Mouse (Mus musculus) intestine, postnatal 0 days (tissue): ENCODE results near the gene Thumpd3. TPM values are rescaled to one million over a fixed set of nuclear protein-coding genes. Genes with fewer than 3 reads are reported as not detected.
A peak's percentile ranks its signal among the peaks of the same experiment; 100 is the strongest.

ENCODE experiments used
- ATAC-seq: fragments of 200-750 bp; cut with Nextera tagmentation; 2 replicates; pipeline ENCODE4 v1.8.0; 2017; ENCODE audit warnings: mild to moderate bottlenecking, moderate TSS enrichment, moderate library complexity
- H3K27ac ChIP-seq: fragments of 300-500 bp; sonication (generic); 2 replicates; pipeline ENCODE4 v1.5.1; 2014; ENCODE audit warnings: mild to moderate bottlenecking, low read depth, low read length, moderate library complexity
- H3K27me3 ChIP-seq: fragments of 300-500 bp; sonication (generic); replicated peaks from 2 replicates; pipeline ENCODE4 v1.6.1; 2014; ENCODE audit warnings: low read length, mixed read lengths; ENCODE audit not compliant: control insufficient read depth, insufficient read depth
- H3K36me3 ChIP-seq: fragments of 300-500 bp; sonication (generic); 2 replicates; pipeline ENCODE4 v1.6.1; 2014; ENCODE audit warnings: mild to moderate bottlenecking, moderate library complexity; ENCODE audit not compliant: control insufficient read depth, insufficient read depth
- H3K4me1 ChIP-seq: fragments of 300-500 bp; sonication (generic); replicated peaks from 2 replicates; pipeline ENCODE4 v1.6.1; 2014; ENCODE audit warnings: antibody characterized with exemption, low read length, mixed read lengths; ENCODE audit not compliant: control insufficient read depth, insufficient read depth
- H3K4me2 ChIP-seq: fragments of 300-500 bp; sonication (generic); replicated peaks from 2 replicates; pipeline ENCODE4 v1.6.1; 2014; ENCODE audit warnings: low read depth, mild to moderate bottlenecking, moderate library complexity
- H3K4me3 ChIP-seq: fragments of 300-500 bp; sonication (generic); 2 replicates; pipeline ENCODE4 v1.5.1; 2014; ENCODE audit warnings: low read depth, low read length
- H3K9ac ChIP-seq: fragments of 300-500 bp; sonication (generic); 2 replicates; pipeline ENCODE4 v1.6.1; 2014; ENCODE audit warnings: mild to moderate bottlenecking, low read depth, low read length
- H3K9me3 ChIP-seq: fragments of 300-500 bp; sonication (generic); 2 replicates; pipeline ENCODE4 v1.6.1; 2016; ENCODE audit warnings: mixed run types; ENCODE audit not compliant: control insufficient read depth
- CTCF ChIP-seq: sonication (generic); IDR thresholded peaks from 2 replicates; pipeline ENCODE4 v1.5.1; 2016; ENCODE audit warnings: low read depth, mild to moderate bottlenecking, control low read depth, antibody characterized with exemption, moderate library complexity
- WGBS: fragments of 180-500 bp; shearing (Covaris S2); extraction: QIAGEN DNeasy Blood & Tissue Kit; methylation state at CpG from one replicate; pipeline ENCODE4 v1.1.7; 2014; 5-methylcytosine and 5-hydroxymethylcytosine counted together
- polyA plus RNA-seq: library from polyadenylated mRNA; unstranded; fragments of >200 nt; fragmentation: Nextera tagmentation; extraction: Ambion mirVana; gene quantifications from 2 replicates; pipeline ENCODE4 v1.2.1, GENCODE M21; 2015

The Thumpd3 gene
- polyA plus RNA-seq, 1 experiment from 2014 or later = 36.0 TPM

GRCm38 (mm10) chr6:113069154-113069553 lies 23.1 kb downstream of the Thumpd3 start:
- 87% methylated on average over 1 of the region's 1 CpGs for WGBS
- no peak for ATAC-seq
- no peak for TF ChIP-seq CTCF
- Histone ChIP-seq H3K4me1 (no peaks in the 10 kb centered on the region; the same call in 1 of the 2 replicates), H3K4me3 (no peak overlapping the region), H3K4me2 (no peak overlapping the region), H3K27ac (no peak overlapping the region), H3K27me3 (no peaks in the 10 kb centered on the region), H3K36me3 (peaks cover 21% of the 10 kb centered on the region), H3K9me3 (no peaks in the 10 kb centered on the region), H3K9ac (no peak overlapping the region)

GRCm38 (mm10) chr6:113075261-113075660 lies 29.2 kb downstream of the Thumpd3 start:
- Histone ChIP-seq H3K4me3 (peak overlapping the region; percentile 91), H3K27me3 (no peaks in the 10 kb centered on the region), H3K4me2 (peak overlapping the region; percentile 83), H3K9me3 (no peaks in the 10 kb centered on the region), H3K9ac (peak overlapping the region; percentile 94), H3K4me1 (no peaks in the 10 kb centered on the region; the same call in 1 of the 2 replicates), H3K36me3 (no peaks in the 10 kb centered on the region), H3K27ac (peak overlapping the region; percentile 100)
- no peak for TF ChIP-seq CTCF
- WGBS = 7% methylated on average over 3 of the region's 3 CpGs
- no peak for ATAC-seq

- peak; percentile 85 for TF ChIP-seq CTCF
- no peaks in the 10 kb centered on the region for H3K36me3 ChIP-seq
- no peaks in the 10 kb centered on the region for H3K9me3 ChIP-seq
- H3K27me3 ChIP-seq = no peaks in the 10 kb centered on the region
- peak overlapping the region; percentile 91 for H3K4me3 ChIP-seq
- H3K4me2 ChIP-seq = peak overlapping the region; percentile 83
- WGBS = under 1% methylated on average over 54 of the region's 55 CpGs
- no peaks in the 10 kb centered on the region; the same call in 1 of the 2 replicates for H3K4me1 ChIP-seq
- peak overlapping the region; percentile 100 for H3K27ac ChIP-seq
- peak overlapping the region; percentile 94 for H3K9ac ChIP-seq
- peak; percentile 85 for ATAC-seq
These were observed 30.1 kb downstream of the Thumpd3 start for GRCm38 (mm10) chr6:113076012-113076685.

GRCm38 (mm10) chr6:113076686-113077516 lies 30.9 kb downstream of the Thumpd3 start, which contains the start of gene Setd5:
Gene Setd5 (plus strand): TSS chr6:113077365.
- ATAC-seq = peak; percentile 84
- H3K36me3 ChIP-seq = no peaks in the 10 kb centered on the region
- peak within 1 kb of the TSS; percentile 100 for H3K27ac ChIP-seq
- no peak for TF ChIP-seq CTCF
- peak within 1 kb of the TSS; percentile 83 for H3K4me2 ChIP-seq
- peak within 1 kb of the TSS; percentile 91 for H3K4me3 ChIP-seq
- no peaks in the 10 kb centered on the region for H3K9me3 ChIP-seq
- under 1% methylated on average over 53 of the region's 91 CpGs for WGBS
- H3K9ac ChIP-seq = peak within 1 kb of the TSS; percentile 94
- H3K27me3 ChIP-seq = no peaks in the 10 kb centered on the region
- no peaks in the 10 kb centered on the region for H3K4me1 ChIP-seq

GRCm38 (mm10) chr6:113077569-113078030 lies 31.6 kb downstream of the Thumpd3 start:
- Histone ChIP-seq H3K27me3 (no peaks in the 10 kb centered on the region), H3K4me1 (no peaks in the 10 kb centered on the region), H3K36me3 (no peaks in the 10 kb centered on the region), H3K27ac (peak overlapping the region; percentile 100), H3K9ac (peak overlapping the region; percentile 94), H3K4me2 (peak overlapping the region; percentile 83), H3K4me3 (peak overlapping the region; percentile 91), H3K9me3 (no peaks in the 10 kb centered on the region)
- no peak for ATAC-seq
- TF ChIP-seq CTCF = no peak
- 0% methylated on average over 19 of the region's 28 CpGs for WGBS
